Mouse (Mus musculus) midbrain, embryonic 10.5 days (tissue): ENCODE data around the gene Mybpc2. TPM values are rescaled to one million over a fixed set of nuclear protein-coding genes. Genes with fewer than 3 reads are reported as not detected.

ENCODE experiments used
- DNase-seq: peaks from one replicate; pipeline ENCODE4 v3.0.0-alpha.2; 2017; ENCODE audit warnings: low spot score
- H3K27ac ChIP-seq: fragments of 300-500 bp; sonication (generic); replicated peaks from 2 replicates; pipeline ENCODE4 v1.5.1; 2016; ENCODE audit warnings: mild to moderate bottlenecking
- H3K27me3 ChIP-seq: fragments of 300-500 bp; sonication (generic); 2 replicates; pipeline ENCODE4 v1.6.1; 2016; ENCODE audit warnings: low read depth, mild to moderate bottlenecking; ENCODE audit not compliant: poor library complexity, severe bottlenecking
- H3K36me3 ChIP-seq: fragments of 300-500 bp; sonication (generic); 2 replicates; pipeline ENCODE4 v1.6.1; 2016; ENCODE audit warnings: mild to moderate bottlenecking, moderate library complexity
- H3K4me1 ChIP-seq: fragments of 300-500 bp; sonication (generic); 2 replicates; pipeline ENCODE4 v1.6.1; 2016
- H3K4me3 ChIP-seq: fragments of 300-500 bp; sonication (generic); 2 replicates; pipeline ENCODE4 v1.5.1; 2016; ENCODE audit warnings: mild to moderate bottlenecking, moderate library complexity
- H3K9me3 ChIP-seq: fragments of 300-500 bp; sonication (generic); replicated peaks from 2 replicates; pipeline ENCODE4 v1.6.1; 2016; ENCODE audit warnings: mild to moderate bottlenecking
- WGBS: fragments of 180-500 bp; shearing (Covaris S2); methylation state at CpG from one replicate; pipeline ENCODE4 v1.1.7; 2016; 5-methylcytosine and 5-hydroxymethylcytosine counted together
- polyA plus RNA-seq: library from polyadenylated mRNA; unstranded; fragments of >200 nt; fragmentation: Nextera tagmentation; extraction: Ambion mirVana; gene quantifications from 2 replicates; pipeline ENCODE4 v1.2.1, GENCODE M21; 2016

Mybpc2 gene
- polyA plus RNA-seq, 1 experiment from 2014 or later = 0.20 TPM

DNA sequence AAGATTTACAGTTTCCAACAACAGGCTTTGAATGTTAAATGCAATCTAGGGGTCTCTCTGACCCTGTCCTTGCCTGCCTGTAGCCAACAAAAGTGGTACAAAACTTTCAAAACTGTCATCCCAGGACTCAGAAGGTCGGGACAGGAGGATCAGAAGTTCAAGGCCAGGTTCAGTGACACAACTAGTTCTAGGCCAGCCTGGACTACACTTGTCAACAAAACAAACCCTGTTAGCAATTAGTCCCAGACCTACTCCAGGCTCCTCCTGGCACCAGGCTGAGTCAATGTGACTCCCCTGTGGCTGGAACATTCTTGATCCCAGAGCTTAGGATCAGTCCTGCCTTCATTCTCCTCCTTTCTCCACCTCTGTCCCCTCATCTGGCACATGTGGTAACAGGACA is 25.5 kb downstream of the Mybpc2 start:
- no peak overlapping the region for H3K27ac ChIP-seq
- H3K27me3 ChIP-seq = peaks cover 18% of the 10 kb centered on the region
- DNase-seq = no peak
- no peaks in the 10 kb centered on the region for H3K9me3 ChIP-seq
- no peak overlapping the region for H3K4me3 ChIP-seq
- H3K4me1 ChIP-seq = peaks cover 29% of the 10 kb centered on the region
- H3K36me3 ChIP-seq = peaks cover 9% of the 10 kb centered on the region
- WGBS = 89% methylated on average over 1 of the region's 1 CpGs

DNA sequence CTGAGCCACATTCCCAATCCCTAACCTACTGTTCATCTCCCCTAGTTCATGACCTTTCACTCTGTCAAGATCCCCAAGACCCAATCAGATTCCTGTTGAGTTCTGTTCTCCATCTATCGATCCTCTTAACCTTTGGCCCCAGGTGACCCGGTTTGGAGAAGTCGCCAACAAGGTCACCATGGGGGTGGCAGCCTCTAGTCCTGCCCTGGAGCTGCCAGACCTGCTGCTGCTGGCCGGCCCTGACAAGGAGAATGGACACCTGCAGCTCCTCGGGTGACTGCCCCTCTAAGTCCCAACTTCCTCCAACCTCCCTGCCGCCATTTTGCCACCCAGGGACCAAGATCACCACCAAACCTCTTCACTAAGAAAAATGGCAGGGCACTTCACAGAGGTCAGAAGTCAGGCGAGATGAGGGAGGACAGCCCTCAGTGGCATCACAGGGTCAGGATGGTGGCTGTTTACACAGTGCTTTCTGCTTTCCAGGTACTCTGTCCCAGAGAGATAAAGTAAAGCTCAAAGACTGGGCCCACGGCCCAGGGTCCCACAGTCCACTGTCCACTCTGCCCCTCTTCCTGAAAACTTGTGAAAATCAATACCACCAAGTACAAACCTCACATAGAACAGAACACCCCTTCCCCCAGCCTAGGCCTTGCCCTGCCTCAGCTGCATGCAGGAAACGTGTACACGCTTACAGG is 26.9 kb downstream of the Mybpc2 start:
- Histone ChIP-seq H3K4me1 (peaks cover 29% of the 10 kb centered on the region), H3K27ac (peak overlapping the region; percentile 99), H3K27me3 (peaks cover 18% of the 10 kb centered on the region), H3K4me3 (peak overlapping the region; percentile 86), H3K36me3 (peaks cover 23% of the 10 kb centered on the region), H3K9me3 (no peaks in the 10 kb centered on the region)
- 84% methylated on average over 10 of the region's 10 CpGs for WGBS
- DNase-seq = no peak

DNA sequence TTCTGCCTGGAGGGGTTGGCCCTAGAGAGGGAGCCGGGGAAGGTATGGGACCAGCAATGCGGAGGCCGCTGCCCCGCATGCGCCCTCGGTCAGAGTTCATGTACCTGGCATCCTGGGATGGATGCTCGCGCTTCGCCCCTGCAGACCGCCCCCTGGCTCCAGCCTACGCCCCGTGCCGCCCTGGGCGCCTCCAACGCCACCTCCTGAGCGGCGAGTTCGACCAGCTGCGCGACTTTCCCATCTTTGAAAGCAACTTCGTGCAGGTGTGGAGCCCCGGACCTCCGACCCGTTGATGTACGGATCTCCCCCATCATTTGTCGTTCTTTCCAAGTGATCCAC is 27.7 kb downstream of the Mybpc2 start:
- no peak for DNase-seq
- WGBS = 1% methylated on average over 26 of the region's 26 CpGs
- H3K4me3 ChIP-seq = peak overlapping the region; percentile 86
- H3K27ac ChIP-seq = peak overlapping the region; percentile 99
- H3K36me3 ChIP-seq = peaks cover 31% of the 10 kb centered on the region
- peaks cover 18% of the 10 kb centered on the region for H3K27me3 ChIP-seq
- H3K4me1 ChIP-seq = peaks cover 29% of the 10 kb centered on the region
- H3K9me3 ChIP-seq = no peaks in the 10 kb centered on the region

DNA sequence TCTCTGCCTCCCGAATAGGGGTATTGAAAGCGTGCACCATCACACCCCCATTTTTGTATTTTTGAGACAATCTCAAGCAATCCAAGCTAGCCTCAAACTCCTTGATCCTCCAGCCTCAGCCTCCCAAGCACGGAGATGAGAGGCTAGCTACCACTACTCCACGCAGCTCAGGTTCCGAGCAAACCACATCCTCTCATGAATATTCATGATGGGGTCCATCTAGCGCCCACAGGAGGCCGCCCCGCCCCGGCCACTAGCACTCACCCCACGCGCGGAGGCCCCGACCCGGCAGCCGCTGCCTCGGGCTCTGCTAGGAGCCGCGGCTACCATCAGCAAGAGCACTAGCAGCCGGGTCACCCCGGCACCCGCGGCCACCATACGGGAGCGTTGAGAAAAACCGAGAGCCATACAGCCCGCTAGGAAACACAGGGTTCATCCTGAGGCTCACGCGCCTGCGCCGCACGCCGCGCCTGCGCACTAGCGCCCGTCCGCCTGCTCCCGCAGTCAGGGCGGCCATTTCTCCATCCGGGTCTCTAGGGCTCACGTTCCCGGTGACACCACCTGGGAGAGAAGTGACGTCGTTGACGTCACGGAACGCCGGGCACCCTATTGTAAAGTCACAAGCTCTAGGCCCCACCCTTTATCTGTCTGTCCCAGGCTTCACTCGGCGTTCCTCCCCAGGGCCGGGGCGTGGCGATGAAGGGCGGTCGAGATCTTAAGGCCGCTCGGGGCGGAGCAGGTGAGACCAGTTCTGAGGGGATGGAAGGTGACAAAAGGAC is 28.3 kb downstream of the Mybpc2 start, which contains the start of the genes Emc10 and Fam71e1:
TSS of gene Emc10 (minus strand) at position 538 of the 779 bp plus-strand sequence.
TSS of gene Fam71e1 (plus strand) at position 590 of the 779 bp plus-strand sequence.
- peak; percentile 99 for DNase-seq
- H3K4me3 ChIP-seq = peak within 1 kb of the TSS; percentile 86
- H3K4me1 ChIP-seq = peaks cover 29% of the 10 kb centered on the region
- peak within 1 kb of the TSS; percentile 99 for H3K27ac ChIP-seq
- WGBS = under 1% methylated on average over 58 of the region's 58 CpGs
- peaks cover 18% of the 10 kb centered on the region for H3K27me3 ChIP-seq
- H3K9me3 ChIP-seq = no peaks in the 10 kb centered on the region
- peaks cover 37% of the 10 kb centered on the region for H3K36me3 ChIP-seq

DNA sequence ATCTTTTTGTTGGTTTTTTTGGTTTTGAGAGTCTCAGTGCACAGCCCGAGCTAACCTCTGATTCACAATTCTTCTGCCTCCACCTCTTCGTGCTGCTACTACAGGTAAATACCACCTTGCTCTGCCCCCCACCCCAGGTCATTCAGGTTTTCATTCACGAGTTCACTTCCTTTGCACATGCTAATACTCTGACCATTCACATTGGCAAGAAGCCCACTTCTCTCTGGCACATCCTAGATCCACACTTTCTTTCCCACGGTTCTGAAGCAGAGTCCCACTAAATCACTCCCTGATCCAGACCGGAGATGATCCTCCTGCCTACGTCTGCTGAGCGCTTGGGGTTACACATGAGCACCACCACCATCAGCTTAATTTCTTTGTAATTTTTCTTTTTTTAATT is 29.4 kb downstream of the Mybpc2 start:
- Histone ChIP-seq H3K9me3 (no peaks in the 10 kb centered on the region), H3K4me3 (peak overlapping the region; percentile 86), H3K36me3 (peaks cover 48% of the 10 kb centered on the region), H3K27me3 (peaks cover 10% of the 10 kb centered on the region), H3K4me1 (peaks cover 29% of the 10 kb centered on the region), H3K27ac (peak overlapping the region; percentile 99; the same call in 1 of the 2 replicates)
- WGBS = 92% methylated on average over 7 of the region's 7 CpGs
- DNase-seq = no peak

GRCm38 (mm10) chr7:44494681-44495080 is 29.8 kb downstream of the Mybpc2 start:
- H3K36me3 ChIP-seq = peaks cover 52% of the 10 kb centered on the region

DNA sequence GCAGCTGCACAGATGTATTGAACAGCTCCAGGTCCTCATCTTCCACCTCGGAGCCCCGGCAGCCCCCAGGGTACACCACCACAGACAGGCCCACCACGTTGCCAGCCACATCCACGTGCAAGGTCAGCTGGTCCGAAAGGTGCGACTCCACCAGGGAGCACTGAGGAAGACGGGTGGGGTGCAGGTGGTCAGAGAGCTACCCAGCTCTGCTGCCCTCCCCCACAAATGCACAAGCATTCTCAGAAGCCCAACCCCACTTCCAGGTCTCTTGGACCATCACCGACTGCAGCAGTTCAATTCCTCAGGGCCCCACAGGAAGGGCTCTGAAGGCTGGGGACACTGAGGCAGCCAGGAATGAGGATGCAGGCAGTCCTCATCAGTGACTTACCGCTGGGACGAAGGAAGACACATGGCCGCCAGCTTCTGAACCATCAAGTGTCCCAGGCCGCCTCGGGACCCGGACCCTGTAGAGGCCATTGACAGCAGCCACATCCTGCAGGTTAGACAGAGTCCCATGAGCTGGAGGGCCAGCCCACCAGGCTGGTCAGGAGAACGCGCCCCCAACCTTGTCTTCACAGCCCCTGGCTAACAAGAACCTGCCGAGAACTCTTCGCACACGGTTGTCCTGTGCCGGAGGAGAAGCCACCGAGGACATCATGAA is 32.2 kb downstream of the Mybpc2 start:
- Histone ChIP-seq H3K27ac (no peak overlapping the region), H3K4me3 (no peak overlapping the region), H3K4me1 (peaks cover 21% of the 10 kb centered on the region), H3K9me3 (no peaks in the 10 kb centered on the region), H3K36me3 (peaks cover 69% of the 10 kb centered on the region), H3K27me3 (no peaks in the 10 kb centered on the region)
- WGBS = 95% methylated on average over 21 of the region's 21 CpGs
- no peak for DNase-seq

More at GRCm38 (mm10) chr7:44494681-44495080, 29.8 kb downstream of the Mybpc2 start:
- H3K4me3 ChIP-seq = no peak overlapping the region
- H3K9me3 ChIP-seq = no peaks in the 10 kb centered on the region
- peaks cover 6% of the 10 kb centered on the region; the same call in 1 of the 2 replicates for H3K27me3 ChIP-seq
- H3K27ac ChIP-seq = no peak overlapping the region
- WGBS = 92% methylated on average over 12 of the region's 12 CpGs
- DNase-seq = no peak
- peaks cover 29% of the 10 kb centered on the region for H3K4me1 ChIP-seq

GRCm38 (mm10) chr7:44491391-44491790 is 33.1 kb downstream of the Mybpc2 start:
- DNase-seq = no peak
- H3K9me3 ChIP-seq = no peaks in the 10 kb centered on the region
- peaks cover 17% of the 10 kb centered on the region for H3K4me1 ChIP-seq
- 94% methylated on average over 5 of the region's 5 CpGs for WGBS
- H3K36me3 ChIP-seq = peaks cover 69% of the 10 kb centered on the region
- H3K27ac ChIP-seq = no peak overlapping the region
- H3K27me3 ChIP-seq = no peaks in the 10 kb centered on the region
- H3K4me3 ChIP-seq = no peak overlapping the region

DNA sequence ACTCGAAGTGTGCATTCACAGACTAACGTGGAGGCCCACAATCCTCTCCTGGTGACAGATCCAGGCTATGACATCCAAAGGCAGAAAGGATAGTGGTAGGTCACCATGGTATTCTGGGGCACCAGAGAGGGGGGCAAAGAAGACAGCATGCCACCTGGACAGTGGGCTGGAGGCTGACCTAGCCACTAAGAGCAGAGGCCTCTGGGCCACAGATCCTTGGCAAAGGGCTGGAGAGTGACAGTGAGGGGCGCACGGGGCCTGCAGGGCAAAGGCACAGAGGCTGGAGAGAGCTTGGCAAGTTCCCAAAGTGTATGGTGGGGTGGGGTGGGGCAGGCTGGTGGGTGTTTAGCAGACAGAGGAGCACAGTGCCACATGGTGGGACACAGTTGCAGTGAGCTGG is 34.2 kb downstream of the Mybpc2 start:
- Histone ChIP-seq H3K36me3 (peaks cover 69% of the 10 kb centered on the region), H3K27ac (no peak overlapping the region), H3K4me1 (peaks cover 11% of the 10 kb centered on the region), H3K4me3 (no peak overlapping the region), H3K27me3 (no peaks in the 10 kb centered on the region), H3K9me3 (no peaks in the 10 kb centered on the region)
- DNase-seq = no peak
- WGBS = 98% methylated on average over 4 of the region's 4 CpGs

GRCm38 (mm10) chr7:44488545-44488944 is 35.9 kb downstream of the Mybpc2 start:
- no peak overlapping the region for H3K4me3 ChIP-seq
- DNase-seq = no peak
- WGBS = 88% methylated on average over 8 of the region's 8 CpGs
- no peaks in the 10 kb centered on the region for H3K27me3 ChIP-seq
- H3K36me3 ChIP-seq = peaks cover 56% of the 10 kb centered on the region
- H3K4me1 ChIP-seq = 0 out of 2 replicates have a peak, but pooled peaks cover 4% of the 10 kb centered on the region
- H3K9me3 ChIP-seq = no peaks in the 10 kb centered on the region
- no peak overlapping the region for H3K27ac ChIP-seq

DNA sequence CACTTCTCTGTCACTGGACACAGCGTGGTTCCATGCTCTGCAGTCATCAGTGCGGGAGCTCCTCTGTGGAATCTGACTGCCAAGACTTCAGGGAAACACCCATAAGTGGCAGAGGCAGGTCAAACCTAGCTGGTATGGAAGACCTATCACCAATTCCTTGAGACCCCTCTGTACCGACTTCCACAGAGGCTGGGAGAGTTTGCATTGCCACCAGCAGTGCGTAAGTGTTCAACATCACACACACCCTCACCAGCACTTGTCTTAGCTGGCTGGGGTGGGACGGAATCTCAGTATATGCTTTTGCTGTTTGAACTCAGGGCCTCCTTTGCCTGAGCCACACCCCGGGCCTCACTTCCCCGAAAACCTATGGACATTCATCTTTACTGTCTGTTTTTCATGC is 36.5 kb downstream of the Mybpc2 start:
- H3K9me3 ChIP-seq = no peaks in the 10 kb centered on the region
- no peak overlapping the region for H3K4me3 ChIP-seq
- DNase-seq = no peak
- H3K27me3 ChIP-seq = peaks cover 2% of the 10 kb centered on the region
- H3K27ac ChIP-seq = no peak overlapping the region
- H3K4me1 ChIP-seq = 0 out of 2 replicates have a peak, but pooled peaks cover 4% of the 10 kb centered on the region
- peaks cover 50% of the 10 kb centered on the region for H3K36me3 ChIP-seq
- WGBS = 91% methylated on average over 7 of the region's 7 CpGs

DNA sequence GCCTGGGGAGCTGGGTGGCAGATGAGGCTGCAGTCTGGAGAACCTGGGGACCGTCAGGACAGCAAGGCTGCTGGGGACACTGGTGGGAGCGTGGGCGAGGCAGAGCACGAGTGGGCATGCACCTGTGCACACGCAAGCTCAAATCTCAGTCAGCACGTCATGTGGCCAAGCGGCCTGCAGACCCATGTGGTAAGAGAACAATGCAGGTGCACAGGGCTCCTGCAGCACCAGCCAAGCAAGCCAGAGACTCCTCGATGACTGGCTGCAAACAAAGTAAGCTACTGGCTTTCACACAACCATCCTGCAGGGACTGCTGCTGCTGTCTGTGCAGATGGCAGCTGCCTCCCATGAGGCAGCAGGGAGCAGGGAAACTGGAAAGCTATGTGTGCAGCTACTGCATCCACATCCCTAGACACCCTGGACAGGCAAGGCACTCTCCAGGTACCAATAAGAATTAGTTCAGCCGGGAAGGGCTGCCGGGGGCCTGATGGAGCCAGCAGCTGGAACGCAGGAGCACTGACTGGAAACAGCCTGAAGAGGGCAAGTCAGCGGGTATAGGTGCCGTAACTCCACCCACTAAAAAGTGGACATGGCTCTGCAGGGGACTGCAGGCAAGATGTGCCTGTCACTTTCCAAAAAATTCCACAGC is 37.4 kb downstream of the Mybpc2 start:
- Histone ChIP-seq H3K27me3 (peaks cover 10% of the 10 kb centered on the region), H3K36me3 (peaks cover 41% of the 10 kb centered on the region), H3K4me3 (no peak overlapping the region), H3K4me1 (0 out of 2 replicates have a peak, but pooled peaks cover 4% of the 10 kb centered on the region), H3K27ac (no peak overlapping the region), H3K9me3 (no peaks in the 10 kb centered on the region)
- DNase-seq = no peak
- 71% methylated on average over 13 of the region's 13 CpGs for WGBS
